Mouse (Mus musculus) T-helper 2 cell (primary cell): ENCODE measurements around the gene Susd6.
"Not testable (repeated sequence)": the region's sequence is repeated elsewhere in the genome, so short reads cannot be mapped to it uniquely, and the experiment has no call there.

Experiments used
- in situ Hi-C: fragments of 300-600 bp; cut with MboI, MseI; formaldehyde crosslinking; loops from one replicate; pipeline ENCODE4 v1.15.1; 2025; ENCODE audit warnings: high pct_unique_total_duplicates

Susd6 gene

GRCm38 (mm10) chr12:80812510-80812820 lies 22.2 kb downstream of the Susd6 start:
- in situ Hi-C loops, result no loop called here

- in situ Hi-C loops, result no loop called here
Measured at GRCm38 (mm10) chr12:80813456-80813855, 23.1 kb downstream of the Susd6 start.

DNA sequence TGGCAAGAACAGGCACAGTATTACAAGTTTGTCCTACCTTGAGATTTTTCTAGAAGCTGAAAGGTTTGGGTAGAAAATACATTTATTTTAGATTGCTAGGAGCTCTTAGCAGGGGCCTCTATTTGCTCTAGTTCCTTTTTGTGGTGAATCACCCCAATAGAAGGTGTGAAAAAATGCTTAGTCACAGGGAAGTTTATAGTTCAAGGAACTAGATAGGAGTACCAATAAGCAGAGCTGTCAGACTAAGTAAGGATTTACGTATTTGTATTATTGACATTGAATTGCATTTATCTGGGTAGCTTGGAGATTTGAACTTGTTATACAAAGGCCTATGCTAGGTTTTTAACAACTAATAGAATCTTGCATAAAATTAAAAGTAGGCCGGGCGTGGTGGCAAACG lies 23.6 kb downstream of the Susd6 start:
- in situ Hi-C loops, result no loop called here

GRCm38 (mm10) chr12:80814529-80814928 lies 24.2 kb downstream of the Susd6 start:
- in situ Hi-C loops, result no loop called here

DNA sequence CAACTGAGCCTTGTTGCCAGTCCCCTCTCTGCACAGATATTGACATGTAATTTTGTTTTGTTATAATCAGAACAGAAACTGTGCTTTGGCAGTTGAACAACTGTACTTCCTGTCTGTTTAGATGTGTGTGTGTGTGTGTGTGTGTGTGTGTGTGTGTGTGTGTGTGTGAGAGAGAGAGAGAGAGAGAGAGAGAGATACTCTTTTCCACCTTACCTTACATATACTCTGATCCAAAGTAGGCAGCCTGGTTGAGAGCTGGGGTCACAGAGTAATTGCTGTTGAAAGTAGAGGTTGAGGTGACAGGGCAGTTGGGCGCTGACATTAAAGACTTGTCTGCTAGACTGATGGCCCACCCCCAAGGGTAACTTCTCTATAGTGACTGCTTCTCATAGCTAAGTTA lies 25.0 kb downstream of the Susd6 start:
- in situ Hi-C loops, result no loop called here

GRCm38 (mm10) chr12:80815893-80816292 lies 25.6 kb downstream of the Susd6 start:
- in situ Hi-C loops, result no loop called here

DNA sequence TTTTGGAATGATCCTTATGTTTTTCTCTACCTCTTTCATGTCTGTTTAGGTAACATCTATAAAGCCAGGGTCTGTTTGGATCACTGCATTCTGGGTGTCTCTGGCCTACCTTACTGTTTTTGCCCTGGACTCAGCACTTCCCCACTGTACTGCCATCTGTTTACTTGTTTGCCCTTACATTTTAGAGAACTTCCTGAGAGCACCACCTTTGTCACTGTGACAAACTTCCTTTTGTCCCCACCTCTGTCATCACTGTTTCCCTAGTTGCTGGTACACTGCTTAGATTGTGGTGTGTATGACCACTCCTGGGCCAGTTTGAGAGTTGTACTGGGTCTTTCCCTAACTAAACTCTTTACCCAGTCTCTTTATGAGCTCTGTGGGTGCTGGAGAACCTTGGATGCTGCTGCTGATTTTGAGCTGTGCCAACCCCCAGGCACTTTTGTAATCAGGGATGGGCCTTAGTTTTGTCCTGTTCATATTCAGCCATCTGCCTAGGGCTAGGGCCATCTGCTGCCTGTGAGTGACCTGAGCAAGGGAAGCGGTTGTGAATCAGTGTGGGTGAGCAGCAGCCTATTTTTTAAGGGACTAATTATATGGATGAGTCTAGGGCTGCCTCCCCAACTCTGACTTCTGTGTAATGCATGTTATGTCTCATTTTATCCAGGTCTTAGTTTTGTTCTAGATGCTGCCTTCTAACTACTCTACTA lies 26.2 kb downstream of the Susd6 start:
- in situ Hi-C loops, result no loop called here

- in situ Hi-C loops, result no loop called here
Measured at GRCm38 (mm10) chr12:80817697-80818235, 27.5 kb downstream of the Susd6 start.

DNA sequence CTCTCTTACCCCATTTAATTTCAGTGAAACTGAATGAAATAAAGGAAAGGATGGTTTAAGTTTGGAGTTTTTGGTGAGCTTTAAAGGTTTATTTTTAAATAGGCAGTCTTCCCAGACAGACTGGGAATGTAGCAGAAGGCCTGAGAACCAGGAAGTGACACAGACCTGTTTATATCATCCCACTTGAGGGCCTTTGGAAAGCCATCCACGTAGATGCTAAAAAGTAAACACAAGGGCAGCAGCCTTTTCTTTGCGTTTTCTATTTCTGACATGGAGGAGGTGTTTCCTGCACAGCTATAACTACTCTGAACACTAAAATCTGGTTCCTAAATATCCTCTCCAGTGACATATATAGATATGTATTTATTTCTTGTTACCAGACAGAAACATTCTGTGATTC lies 28.7 kb downstream of the Susd6 start:
- in situ Hi-C loops, result not testable (repeated sequence)

DNA sequence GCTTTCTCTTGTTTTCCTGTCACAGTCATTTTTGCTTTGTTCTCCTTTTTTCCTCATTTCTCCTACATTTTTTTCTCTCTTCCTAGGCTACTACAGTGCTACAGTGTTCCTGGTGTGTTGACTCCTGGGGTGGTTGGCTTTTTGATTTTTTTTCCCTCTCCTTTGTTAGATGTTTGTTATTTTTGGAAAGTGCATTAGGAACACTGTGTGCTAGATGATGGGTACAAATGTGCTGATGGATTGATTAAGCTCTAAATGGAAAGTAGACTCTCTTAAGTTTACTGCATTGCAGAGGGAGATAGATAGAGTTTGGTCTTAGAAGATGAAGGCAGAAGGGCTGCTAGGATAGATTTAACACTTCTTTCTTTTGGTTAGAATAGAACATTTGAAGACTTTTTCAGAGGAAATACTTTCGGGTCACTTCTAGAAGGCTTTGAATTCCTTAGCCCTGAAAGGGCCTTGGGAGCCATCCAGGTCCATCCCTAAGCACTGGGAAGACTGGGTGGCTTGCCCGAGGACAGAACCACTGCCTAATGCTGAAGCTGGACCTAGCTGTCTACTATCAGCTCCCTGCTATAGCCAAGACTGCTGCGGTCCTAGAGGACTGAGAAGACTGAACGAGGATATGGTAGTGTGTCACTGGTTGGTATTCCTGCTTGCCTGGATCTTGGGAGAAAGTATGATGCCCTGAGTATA lies 31.1 kb downstream of the Susd6 start:
- in situ Hi-C loops, result no loop called here

GRCm38 (mm10) chr12:80822533-80822932 lies 32.2 kb downstream of the Susd6 start:
- in situ Hi-C loops, result no loop called here

GRCm38 (mm10) chr12:80824202-80824601 lies 33.9 kb downstream of the Susd6 start:
- in situ Hi-C loops, result no loop called here

DNA sequence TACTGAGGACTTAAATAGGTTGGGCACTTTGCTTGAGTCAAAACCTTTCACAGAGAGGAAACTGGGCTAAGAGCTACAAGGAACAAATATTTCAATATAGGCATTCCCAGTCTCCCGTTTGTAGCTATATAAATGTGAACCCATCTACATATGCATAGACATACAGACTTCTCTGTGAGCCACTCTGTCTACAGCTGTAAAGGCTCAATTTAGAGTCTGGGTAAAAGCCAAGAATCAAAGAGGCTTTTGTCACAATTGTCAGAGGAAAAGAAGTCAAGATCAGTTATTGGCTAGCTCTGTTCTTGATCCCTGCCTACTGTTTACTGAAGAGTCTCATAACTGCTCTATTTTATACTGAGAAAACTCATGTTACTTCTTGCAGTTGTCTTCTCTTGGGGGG lies 36.1 kb downstream of the Susd6 start:
- in situ Hi-C loops, result no loop called here

DNA sequence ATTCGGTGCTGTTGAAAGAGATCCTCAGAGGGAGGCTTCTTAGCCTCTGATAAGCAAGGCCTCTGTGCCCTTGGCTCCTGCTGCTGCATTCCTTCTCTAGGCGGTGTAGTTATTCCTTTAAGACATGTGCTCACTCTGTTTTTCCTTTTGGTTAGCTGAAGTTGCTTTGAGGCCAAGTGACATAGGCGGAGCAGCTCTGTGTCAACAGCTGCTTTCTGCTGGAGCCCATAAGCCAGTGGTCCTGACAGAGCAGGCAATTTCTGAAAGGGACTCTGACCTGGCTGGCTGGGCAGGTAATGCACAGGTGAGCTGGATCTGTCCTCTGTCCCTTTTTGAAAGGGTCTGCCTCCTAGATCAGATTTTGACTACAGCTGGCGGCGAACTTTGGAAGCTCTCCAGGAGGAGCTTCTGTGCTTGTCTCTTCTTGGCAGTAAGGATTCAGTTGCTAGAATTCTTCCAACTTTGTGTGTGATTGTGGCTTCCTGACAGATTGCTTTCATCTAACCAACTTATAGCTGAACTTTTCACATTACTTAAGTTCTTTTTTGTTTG lies 37.2 kb downstream of the Susd6 start:
- in situ Hi-C loops, result no loop called here

- in situ Hi-C loops, result no loop called here
Measured at GRCm38 (mm10) chr12:80828020-80828419, 37.7 kb downstream of the Susd6 start.

GRCm38 (mm10) chr12:80828951-80829350 lies 38.6 kb downstream of the Susd6 start:
- in situ Hi-C loops, result no loop called here

DNA sequence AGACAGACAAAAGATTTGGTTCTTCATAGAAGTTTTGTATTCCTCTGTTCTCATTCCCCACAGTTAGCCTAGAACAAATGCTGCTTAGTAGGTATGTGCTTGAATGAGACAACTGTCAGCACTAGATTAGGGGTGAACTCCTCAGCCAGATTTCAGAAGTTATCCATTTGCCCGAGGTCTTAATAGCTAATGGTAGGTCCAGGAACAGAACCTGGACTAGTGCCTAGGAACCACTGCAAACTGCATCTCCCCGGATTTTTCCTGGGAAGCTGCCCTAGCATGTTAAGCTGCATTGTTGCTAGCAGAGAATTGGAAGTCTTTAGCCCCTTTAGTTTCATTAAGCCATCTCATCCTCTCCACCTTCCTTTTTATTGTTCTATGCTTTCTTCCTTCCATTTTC lies 39.9 kb downstream of the Susd6 start:
- in situ Hi-C loops, result no loop called here

DNA sequence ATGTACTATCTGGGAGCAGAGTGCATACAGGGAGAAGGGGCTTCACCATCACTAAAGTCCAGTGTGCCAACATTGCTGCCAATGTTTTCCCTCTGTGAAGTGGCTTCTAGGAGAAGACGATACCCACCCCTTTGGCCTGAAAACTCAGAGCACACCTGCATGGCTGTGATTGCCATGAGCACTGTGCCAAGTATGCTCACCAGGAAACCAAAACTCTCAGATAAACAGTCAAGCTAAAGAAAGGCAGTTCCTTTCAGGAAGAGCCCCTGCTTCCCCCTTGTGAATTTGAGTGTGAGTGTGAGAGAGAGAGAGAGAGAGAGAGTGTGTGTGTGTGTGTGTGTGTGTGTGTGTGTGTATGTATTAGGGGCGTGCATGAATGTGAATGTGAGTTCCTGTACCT lies 40.5 kb downstream of the Susd6 start:
- in situ Hi-C loops, result no loop called here

- in situ Hi-C loops, result no loop called here
Measured at GRCm38 (mm10) chr12:80832313-80832712, 42.0 kb downstream of the Susd6 start.

DNA sequence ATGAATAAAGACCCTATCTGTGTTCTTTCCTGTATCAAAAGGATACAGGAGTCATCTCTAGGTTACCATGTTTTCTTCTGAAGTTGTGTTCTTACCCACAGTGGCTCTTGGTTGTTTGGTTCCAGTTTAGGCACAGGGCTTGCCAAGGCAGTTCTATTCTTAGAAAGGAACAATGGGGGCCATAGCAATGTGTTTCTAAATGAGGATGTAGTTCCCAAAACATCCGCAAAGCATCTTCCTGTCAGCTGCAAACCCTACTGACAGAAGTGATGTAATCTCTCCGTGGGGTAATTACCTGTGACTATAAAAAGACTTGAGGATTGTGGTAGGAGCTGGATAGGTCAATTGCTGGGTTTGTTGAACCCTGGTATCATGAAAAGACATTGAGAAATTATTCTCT lies 43.2 kb downstream of the Susd6 start:
- in situ Hi-C loops, result no loop called here

DNA sequence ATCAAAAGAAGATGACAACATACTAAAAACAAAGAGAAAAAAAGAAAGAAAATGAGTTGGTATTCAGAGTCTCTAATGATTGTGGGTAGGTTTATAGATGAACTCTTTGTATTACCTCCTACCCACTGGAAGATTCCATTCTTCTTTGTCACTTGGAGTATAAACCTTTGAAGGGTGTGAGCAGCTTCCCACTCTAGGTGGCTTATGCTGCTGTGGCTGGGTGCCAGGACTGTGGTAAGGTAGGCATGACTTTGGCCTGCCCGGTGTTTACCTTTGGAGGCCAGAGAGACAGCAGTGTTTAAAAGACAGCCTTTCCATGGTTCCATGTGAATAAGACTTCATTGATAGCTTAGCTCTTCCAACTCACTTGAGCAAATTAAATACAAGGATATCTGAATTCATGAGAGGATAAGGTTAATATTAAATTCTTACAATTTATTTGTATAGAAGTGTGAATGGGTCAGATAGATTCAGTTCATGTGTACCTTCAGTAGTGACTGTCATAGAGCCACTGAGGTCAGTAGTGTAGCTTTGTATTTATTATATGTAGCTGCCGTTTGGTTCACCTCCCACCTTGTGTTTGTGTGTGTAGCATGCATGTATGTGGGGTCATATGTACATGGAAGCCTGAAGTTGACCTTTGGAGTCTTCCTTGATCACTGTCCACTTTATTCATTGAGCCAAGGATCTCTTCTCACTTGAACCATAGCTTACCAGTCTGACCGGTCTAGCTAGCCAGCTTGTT lies 44.0 kb downstream of the Susd6 start:
- in situ Hi-C loops, result no loop called here

DNA sequence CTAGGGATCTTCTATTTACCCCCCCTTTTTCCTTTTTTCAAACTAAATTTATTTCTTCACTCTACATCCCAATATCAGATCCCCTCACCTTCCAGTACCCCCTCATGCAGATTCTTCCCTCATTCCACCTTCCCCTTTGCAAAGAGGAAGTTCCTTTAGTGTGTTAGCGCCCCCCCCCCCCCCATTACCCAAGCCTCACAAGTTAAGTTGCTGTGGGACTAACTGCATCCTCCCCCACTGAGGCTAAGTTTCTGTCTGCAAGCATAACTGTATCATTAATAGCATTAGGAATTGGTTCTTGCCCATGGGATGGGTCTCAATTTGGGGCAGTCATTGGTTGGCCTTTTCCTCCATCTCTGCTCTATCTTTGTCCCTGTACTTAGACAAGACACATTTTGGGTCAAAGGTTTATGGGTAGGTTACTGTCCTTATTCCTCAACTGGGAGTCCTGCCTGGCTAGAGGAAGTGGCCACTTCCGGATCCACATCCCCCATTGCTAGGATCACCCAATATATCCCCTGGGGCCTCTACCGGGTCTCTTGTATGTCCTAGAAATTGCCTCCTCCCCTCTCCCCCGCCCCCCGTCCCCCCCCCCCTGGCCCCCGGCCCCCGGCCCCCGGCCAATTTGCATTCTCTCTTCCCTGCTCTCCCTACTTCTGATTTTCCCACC lies 44.7 kb downstream of the Susd6 start:
- in situ Hi-C loops, result no loop called here
